Mouse (Mus musculus): ENCODE data around the gene Etfdh.

Etfdh gene

DNA sequence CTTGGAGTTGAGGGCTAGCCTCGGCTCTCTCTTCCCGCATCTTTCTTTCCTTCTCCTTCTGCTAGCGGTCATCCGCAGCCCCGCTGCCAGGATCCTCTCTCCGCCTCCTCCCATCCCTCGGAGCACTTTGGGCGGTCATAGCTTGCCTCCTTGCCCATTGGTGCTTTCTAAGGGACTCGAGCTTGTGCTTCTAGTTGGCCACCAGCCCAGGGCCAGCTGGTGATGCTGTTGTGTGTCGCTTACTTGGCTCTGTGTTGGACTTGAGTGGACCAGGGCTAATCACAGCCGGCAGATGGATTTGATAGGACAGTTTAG lies at the start of gene Etfdh:
Gene Etfdh (minus strand): TSS at position 85 of the 315 bp plus-strand sequence.
- DNase-seq, result no peak

DNA sequence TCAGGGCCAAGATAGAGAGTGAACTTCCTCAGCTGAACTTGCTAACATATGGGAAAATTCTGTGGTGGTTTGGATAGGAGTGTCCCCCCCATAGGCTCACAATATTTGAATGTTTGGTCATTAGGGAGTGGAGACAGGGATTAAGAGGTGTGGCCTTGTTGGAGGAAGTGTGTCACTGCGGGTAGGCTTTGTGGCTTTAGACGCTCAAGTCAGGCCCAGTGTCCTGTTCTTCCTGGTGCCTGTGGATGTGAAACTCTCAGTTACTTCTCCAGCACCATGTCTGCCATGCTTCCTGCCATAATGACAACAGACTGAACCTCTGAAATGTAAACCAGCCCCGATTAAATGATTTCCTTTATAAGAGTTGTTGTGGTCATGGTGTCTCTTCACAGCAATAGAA lies 47.1 kb upstream of the Etfdh start:
- DNase-seq, result no peak

DNA sequence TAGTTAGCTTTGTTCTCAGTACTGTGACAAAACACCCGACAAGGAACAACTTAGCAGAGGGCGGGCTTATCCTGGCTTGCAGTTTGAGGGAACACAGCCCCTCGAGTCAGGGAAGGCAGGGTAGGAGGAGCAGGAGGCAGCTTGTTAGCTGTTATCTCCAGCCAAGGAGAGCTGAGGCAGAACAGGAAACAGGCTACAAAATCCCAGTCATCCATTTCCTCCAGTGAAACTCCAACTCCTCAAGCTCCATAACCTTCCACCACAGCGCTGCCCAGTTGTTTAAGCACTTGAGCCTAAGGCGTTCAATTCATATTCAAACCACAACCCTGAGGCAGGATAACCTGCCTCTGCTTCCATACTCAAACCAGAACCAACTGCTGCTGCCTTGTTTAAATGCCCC lies 45.3 kb upstream of the Etfdh start:
- DNase-seq, result no peak

DNA sequence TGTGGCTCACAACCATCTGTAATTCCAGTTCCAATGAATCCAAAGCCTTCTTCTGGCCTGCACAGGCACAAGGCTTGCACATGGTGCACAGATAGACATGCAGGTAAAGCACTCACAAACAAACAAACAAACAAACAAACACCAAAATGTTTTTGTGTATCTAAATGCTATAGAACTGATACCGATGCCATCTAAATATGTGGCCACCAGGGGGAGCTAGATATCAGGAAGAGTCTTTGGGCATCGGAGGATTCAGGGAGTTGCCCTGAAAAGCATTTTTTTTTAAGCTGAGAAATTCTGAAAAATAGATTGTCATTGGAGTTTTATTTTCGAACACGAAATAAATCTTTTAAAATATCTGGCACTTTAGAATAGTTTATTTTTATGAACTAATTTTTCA lies 43.8 kb upstream of the Etfdh start:
- DNase-seq, result peak; percentile 70

DNA sequence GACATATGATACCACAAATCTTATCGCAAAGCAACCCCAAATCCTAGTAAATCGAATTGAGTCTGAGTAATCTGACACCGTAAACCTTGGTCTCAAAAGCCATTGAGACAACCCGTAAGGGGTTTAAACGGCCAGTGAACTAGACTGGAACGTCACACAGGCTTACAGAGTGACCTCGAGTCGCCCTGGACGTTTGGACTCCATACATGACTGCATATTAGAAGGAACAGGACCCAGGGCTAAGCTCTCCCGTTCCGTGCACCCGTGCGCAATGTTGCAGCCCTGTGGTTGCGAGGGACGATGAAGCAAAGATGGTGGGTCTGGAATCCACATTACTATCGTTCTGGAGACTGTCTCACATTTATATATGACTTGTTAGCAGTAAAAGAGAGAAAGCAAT lies 42.9 kb upstream of the Etfdh start:
- no peak for DNase-seq

DNA sequence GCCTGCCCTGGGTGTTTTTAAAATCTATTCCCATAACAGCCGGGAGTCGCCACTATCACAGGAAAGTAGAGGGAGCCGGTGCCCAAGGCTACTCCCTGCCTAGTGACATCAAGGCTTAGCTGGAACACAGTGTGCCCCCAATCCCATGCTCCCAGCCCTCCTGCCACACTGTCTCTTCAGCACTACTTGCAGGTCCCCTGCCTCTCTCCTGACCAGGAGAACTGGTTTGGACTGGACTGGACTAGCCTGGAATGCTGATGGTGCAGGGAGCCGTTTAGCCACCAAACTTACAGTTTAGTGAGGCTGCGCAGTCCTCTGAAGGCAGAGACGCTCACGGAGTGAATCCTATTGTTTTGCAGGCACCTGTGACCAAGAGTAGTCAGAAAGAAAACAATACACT lies 41.3 kb upstream of the Etfdh start:
- no peak for DNase-seq

DNA sequence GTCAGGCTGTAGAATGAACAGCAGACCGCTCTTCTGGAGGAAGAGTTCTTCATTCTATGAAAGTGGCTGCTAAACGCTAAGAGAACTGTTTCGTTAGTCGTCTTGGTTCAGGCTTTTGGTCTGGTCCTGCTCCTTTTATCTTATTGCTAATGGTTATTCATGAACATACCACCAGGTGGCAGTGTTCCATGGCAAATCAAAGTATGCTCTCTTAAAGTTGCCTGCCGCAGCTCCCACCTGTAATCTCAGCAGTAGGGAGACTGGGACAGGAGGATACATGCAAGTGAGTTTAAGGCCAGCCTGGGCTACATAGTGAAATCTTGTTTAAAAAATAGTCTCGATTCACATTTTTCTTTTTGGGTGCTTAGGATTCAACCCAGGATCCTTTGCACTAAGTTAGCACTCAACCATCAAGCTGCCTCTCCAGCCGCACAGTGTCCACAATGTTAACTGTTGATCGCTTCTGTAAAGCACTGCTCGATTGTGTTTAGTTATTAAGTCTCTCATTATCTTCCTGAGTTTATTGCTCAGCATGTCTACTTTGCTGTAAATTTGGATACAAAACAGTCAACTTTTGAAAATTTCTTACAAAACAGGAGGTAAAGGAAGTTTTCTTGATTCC lies 35.6 kb upstream of the Etfdh start:
- peak; percentile 46 for DNase-seq

DNA sequence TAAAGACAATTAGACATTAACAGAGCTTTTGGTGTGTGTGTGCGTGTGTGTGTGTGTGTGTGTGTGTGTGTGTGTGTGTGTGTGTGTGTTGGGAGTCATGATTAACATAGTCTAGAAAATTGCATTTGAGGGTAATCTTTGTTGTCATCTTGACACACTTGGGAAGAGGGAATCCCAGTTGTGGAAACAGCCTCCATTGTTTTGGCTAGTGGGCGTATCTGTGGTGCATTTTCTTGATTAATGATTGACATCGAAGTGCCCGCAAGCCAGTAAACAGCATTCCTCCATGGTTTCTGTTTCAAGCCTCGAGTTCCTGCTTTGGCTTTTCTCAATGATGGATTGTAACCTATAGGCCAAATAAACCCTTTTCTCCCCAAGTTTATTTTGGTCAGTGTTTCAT lies 27.4 kb upstream of the Etfdh start:
- no peak for DNase-seq

DNA sequence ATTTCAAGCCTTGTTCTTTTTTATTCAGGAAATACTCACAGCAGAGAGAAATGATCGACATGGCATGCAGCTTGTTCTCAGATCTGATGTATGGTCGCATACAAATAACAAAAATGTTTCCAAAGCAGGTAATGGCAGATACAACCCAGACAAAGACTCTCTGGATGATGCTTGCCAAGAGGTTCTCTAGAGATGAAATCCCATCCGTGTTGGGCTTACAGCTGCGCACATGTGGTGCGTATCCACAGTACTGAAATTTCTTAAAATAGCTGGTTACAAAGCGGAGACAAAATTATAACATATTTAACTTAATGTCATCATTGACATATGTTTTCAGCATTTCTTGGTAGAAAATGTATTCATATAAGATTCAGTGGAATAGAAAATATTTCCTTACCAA lies 22.8 kb upstream of the Etfdh start:
- DNase-seq, result no peak

DNA sequence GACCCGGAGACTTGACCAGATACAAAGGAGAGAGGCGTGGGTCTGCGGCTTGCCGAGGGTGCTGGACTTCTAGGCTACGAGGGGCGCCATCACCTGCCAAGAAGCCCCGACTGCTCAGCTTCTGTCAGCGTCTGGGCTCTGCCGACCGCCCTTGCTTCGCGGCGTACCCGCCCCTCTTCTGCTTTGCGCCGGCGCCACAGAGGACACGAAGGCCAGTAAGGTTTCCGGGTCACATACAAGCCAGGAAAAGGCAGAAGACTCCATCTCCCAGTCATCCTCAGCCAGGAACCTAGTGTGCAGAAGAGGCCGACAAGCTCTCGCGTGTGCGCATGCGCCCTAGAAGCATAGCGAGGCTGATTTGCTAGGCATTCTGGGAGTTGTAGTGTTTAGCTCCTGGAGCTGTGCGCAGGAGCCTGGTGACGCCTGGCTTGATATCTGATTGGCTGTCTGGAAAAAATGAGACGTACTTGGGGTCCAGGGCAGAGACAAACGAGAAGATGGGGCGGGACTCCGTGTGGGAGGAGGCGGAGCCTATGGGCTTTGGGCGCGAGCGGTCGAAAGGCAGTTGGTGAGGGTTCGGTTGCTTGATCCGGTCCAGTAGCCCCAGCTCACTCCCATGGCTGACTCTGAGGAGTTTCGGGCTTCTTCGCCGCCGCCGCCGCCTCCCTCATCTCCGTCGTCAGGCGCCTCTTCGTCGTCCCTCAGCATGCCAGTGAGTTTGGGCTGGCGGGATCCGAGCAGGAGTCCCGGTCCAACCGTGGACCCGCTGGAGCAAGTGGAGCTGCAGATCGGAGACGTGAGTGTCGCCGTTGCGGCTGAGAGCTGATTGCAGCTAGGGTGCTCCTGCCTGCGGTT lies 512 bp downstream of the Etfdh start, which contains the start of gene 4930579G24Rik:
Gene 4930579G24Rik (plus strand): TSS at position 519 of the 855 bp plus-strand sequence.
- peak; percentile 93 for DNase-seq

DNA sequence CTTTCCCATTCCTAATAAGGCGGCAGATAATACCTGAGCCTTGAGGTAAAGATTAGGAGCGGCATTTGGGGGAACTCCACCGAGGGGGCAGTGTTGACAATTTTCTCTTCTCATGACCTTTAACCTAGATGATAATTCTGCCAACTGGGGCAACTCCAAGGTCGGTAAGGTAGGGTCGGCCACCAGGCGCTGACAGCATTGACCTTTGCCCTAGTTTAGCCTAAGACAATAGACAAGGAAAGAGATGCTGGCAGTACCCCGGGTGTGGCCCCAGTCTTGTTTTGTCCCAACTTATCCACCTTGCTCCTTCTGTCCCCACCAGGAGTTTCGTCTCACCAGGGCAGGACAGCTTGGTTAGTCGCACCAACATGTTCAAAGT lies 1.1 kb downstream of the Etfdh start:
- DNase-seq, result no peak

DNA sequence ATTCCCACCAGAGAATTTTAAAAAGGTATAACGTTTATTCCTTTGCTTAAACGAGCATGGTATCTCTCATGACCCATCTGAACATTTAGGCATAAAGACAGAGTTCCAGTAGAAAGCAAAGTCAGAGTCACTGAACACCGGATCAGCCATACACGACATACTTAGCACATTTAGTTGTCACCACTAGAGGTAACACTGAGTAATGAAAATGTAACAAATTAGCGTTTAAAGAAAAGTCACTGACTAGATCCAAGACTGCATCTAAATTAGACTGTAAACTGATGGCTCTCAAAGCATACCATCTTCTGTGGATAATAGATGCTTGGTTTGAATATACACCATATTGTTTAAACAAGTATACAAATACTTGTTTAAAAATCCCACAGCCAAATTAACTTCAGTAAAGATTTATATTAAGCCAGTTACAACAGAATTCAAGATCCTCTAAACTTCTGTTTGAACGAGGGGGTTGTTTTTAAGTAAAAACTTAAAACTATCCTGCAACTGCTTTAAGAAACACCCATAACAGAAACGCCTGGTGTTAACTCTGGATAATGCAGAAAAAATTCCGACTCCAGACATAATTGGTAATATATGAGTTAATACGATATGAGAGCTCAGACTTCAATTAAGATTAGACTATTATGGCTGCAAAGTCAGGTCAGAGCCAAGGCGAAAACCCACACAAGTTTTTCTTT lies 1.7 kb downstream of the Etfdh start:
- no peak for DNase-seq

DNA sequence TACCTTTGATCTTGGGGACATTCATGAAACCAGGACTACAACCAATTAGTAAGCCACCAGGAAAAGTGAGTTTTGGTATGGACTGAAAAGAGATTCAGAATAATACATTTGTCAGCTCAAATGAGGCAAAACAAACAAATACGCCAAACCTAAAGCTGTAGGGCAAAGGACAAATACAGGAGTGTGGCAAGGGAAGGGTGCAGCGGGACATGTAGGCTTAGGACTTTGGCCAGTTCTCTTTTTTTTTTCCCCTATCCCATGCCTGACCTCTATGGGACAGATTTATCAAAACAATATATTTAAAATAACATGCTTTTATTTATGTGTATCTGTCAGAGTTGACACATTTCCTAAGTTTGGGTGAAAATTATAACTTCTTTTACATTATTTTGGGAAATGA lies 19.4 kb downstream of the Etfdh start:
- no peak for DNase-seq

DNA sequence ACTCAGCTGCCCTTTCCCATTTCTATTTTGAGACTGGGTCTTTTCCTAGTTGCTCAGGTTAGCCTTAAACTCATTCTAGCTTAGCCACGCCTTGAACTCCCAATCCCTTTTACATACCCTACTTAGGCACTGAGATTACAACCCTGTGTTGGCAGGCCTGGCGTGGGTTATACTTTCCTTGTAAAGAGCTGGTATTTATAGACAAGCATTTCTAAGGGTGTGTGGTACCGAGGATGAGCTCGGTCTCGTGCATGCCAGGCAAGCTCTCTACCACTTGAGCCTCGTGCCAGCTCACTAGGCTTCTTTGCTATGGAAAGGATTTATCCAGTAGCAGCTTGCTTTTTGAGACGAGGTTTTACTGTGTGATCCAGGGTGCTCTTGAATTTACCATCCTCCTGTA lies 33.8 kb downstream of the Etfdh start:
- no peak for DNase-seq

DNA sequence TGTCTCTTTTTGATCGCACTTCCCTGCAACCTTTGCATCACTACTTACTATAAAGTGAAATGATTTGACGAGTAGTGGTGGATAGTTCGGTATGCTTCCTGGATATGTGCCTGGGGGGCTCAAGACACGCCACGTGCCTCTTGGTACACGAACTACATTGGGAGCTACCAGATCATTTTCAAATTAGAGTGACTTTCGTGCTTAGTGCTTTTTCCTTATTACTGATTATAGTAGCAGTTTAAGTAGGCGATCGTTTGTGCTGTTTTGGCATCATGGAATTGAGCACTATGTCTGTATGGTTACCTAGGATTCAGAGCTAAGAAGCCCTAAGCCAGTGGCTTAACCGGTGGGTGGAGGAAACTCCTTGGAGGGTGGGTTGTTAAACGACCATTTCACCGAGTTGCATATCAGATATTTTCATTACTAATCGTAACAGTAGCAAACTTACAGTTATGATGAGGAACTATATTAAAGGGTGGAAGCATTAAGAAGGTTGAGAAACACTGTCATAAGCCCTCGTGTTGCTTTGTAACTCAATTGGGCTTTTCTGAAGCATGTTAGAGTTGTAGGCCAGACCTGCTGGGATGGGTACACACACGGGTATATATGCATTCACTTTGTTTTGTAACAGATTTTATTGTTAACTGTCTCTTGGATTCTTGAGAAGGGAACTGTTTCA lies 37.4 kb downstream of the Etfdh start:
- DNase-seq, result no peak

DNA sequence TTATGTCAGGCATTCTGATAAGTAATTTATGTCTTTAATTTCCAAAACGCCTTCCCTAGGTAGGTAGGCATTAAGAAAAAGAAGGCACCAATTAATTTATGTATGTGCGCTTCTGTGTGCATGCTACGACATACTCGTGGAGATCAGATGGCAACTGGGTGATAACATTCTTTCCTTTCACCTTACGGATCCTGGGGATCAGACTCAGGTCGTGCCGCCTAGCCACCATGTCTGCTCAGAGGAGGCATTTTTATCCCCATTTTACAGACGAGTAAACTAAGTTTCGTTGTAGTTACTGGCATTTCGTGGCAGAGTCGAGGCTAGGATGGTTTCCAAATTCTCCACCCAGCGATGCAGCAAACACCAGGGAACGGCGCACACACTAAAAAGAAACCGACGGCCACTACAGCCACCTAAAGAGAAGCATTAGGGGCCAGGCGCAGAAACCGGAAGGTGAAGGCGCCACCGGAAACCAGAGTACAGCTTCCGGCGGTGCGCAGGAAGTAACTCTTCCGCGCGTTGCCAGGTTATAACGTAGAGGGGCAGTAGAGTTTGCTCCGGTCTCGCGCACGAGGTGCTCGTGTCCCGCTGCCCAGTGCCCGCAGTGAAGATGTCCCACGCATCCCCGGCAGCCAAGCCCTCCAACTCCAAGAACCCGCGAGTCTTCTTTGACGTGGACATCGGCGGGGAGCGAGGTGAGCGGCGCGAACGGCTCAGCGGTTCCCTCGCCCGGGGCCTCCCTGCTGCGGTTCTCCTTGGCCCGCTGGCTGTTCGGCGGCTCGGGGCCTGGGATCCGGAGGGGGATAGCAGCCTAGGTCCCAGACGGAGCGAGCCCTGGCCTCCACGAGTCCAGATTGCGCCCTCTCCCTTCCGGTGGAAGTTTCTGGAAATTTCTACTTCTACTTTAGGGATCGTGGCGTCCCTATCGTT lies 38.2 kb downstream of the Etfdh start, which contains the start of gene Ppid:
Gene Ppid (plus strand): TSS at position 480 of the 930 bp plus-strand sequence.
- DNase-seq, result peak; percentile 83

DNA sequence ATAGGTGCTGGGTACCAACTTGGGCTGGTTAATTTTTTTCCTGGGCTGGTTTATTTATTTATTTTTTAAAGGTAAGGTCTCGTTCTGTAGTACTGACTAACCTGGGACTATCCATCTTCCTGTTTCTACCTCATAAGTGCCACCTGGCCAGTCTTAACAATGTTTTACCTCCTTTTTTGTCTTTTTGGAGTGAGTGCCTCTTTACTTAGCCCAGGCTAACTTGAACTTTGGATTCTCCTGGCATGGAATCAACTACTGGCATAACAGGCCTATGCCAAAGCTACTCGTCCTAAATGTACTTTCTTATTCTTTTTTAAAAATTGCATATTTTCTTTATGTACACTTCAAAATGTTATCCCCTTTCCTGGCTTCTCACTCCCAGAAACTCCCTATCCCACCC lies 39.6 kb downstream of the Etfdh start:
- no peak for DNase-seq

DNA sequence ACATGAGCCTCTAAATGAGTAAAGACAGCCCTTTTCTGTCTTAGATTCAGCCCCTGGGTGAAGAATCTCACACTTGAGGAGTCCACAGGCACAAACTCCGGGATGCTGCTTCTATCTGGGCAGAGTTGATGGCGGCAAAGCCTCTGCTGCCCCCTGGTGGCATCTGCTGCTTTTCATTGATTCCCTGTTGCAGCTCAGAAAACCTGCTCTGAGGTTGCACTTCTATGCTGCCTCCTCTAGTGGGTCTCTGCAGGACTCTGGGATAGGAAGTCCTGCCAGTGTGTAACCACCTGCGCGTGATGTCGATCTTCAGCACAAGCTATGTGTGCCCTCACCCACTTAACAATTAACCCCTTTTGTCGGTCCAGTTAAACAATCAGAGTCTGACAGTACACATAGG lies 42.5 kb downstream of the Etfdh start:
- DNase-seq, result peak; percentile 92

DNA sequence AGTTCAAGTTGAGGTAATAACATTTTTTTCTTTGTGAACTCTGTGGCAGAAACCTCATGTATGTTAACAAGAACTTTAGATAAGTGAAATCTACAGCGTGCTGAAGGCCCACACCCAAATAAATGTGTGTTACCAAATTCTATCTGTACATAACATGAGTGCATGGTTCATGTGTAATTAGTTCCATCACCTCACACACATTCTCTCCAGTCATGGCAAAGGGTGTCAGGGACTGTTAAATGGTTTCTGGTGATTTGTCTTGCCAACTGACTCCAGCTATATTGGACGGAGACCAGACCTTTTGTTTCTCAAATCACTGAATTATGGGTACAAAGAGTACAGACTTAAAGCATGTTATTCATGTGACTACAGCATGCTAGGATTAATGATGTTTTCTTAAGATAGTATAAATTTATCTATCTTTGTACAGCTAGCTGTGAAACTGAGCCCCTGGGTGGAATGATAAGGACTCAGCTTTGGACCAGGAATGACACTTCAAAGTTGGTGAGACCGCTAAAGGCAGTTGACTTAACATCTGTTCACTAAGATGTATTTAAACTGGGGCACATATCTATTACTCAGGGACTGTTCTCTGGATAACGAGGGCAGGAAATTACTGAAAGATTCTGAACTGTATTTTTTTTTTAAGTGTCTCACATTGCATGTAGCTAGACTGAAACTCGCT lies 49.3 kb downstream of the Etfdh start:
- no peak for DNase-seq

DNA sequence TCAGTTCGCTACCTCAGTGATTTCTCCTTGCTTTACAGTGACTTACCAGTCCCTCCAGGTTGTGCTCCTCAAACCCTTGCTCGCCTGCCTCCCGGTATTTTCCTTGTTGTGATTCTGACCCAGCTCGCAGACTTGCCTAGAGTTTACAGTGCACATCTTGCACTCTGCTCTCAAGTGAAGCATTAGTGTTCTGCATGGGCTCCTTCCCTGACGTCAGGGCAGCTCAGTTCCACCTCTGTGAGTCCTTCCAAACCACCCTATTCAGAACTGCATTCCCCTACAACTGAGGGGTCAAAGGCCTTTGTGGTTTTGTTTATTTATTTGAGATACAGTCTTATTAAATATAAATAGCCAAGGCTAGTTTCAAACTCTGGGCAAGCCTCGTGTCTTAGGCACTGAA lies 51.1 kb downstream of the Etfdh start:
- DNase-seq, result no peak

DNA sequence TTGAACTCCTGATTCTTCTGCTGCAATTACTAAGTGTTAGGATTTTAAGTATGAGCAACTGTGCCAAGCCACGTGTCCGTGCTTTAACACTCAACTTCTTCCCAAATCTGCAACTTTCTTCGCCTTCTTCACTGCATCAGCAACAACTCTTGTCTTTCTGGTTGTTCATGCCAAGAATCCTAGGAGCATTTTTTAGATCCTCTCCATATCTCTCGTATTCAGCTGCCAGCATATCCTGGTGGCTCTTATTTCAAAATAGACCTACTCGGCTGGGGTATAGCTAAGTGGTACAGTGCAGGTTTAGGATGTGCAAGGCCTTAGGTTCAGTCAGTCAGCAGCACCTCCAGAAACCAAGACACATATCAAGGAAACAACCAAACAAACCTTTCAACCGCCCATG lies 51.7 kb downstream of the Etfdh start:
- no peak for DNase-seq

DNA sequence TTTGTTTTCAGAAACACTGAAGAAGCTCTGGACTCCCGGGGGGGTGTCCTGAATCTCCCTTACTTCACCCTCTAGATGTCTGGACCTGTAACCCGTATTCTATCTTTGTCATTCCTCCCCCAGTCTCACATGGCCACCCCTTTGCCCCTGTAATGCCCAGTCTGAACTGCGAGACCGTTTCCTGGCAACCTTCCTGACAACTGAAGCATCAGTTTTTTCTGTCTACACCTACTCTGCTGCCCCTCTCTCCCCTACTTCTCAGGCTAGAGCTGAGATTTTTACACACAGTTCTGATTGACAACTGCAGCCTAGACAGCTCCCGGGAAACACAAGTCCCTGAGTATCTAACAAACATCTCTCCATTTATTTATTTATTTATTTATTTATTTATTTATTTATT lies 52.4 kb downstream of the Etfdh start:
- DNase-seq, result no peak

Data from thymus, postnatal 4 days (tissue).